Comparison of ENCODE assay signal across 10 mouse cellular contexts in genomic region chr11:70005521-70005920, GRCm38 (mm10). TPM values are rescaled to one million over a fixed set of nuclear protein-coding genes. Genes with fewer than 3 reads are reported as not detected.
DNase-seq lines count a peak whose midpoint lies in the region; ATAC-seq and TF ChIP-seq lines count a peak whose summit lies in the region.
"Had no signal": no experiment of that assay in that cellular context is flagged by ENCODE, and none has a peak within 500 bp of the region (broad histone marks: within the 10 kb centered on the region; RNA-seq: fewer than 3 reads in every experiment).

No protein-coding gene starts in this region.

- no peak overlapping the region for H3K27ac ChIP-seq in forebrain, postnatal 0 days (ENCODE audit: low read depth, low read length)
- H3K27ac ChIP-seq in forebrain, embryonic 16.5 days (ENCODE audit: low read length) = no peak overlapping the region
- no peak overlapping the region for H3K27ac ChIP-seq in midbrain, embryonic 14.5 days (replicated peaks; ENCODE audit: low read depth, low read length)
- H3K27ac ChIP-seq in midbrain, embryonic 11.5 days (ENCODE audit: low read depth, low read length) = no peak overlapping the region
- H3K27ac ChIP-seq: embryonic facial prominence, embryonic 10.5 days; limb, embryonic 12.5 days had no signal

- DNase-seq in forebrain, postnatal 0 days = no peak
- DNase-seq in midbrain, embryonic 14.5 days = peak; percentile 43
- DNase-seq in midbrain, embryonic 11.5 days (ENCODE audit: low spot score, missing footprints) = no peak
- DNase-seq in embryo, embryonic 10.5 days (ENCODE audit: low spot score) = peak; percentile 33
- peak; percentile 49 for DNase-seq in thymus, postnatal 0 days (ENCODE audit: low spot score)
- no peak for DNase-seq in ovary, postnatal 10 days (ENCODE audit: low spot score)

- no peaks in the 10 kb centered on the region for H3K27me3 ChIP-seq in forebrain, postnatal 0 days (ENCODE audit: insufficient read depth, low read length)
- H3K27me3 ChIP-seq in forebrain, embryonic 16.5 days (replicated peaks; ENCODE audit: control insufficient read depth, insufficient read depth, low read length) = no peaks in the 10 kb centered on the region
- no peaks in the 10 kb centered on the region for H3K27me3 ChIP-seq in midbrain, embryonic 14.5 days (ENCODE audit: control insufficient read depth, insufficient read depth, low read length)
- no peaks in the 10 kb centered on the region for H3K27me3 ChIP-seq in midbrain, embryonic 11.5 days (ENCODE audit: control insufficient read depth, insufficient read depth, low read length)
- H3K27me3 ChIP-seq: limb, embryonic 12.5 days had no signal

- H3K36me3 ChIP-seq in forebrain, postnatal 0 days (ENCODE audit: insufficient read depth) = peaks cover 58% of the 10 kb centered on the region
- H3K36me3 ChIP-seq in forebrain, embryonic 16.5 days (ENCODE audit: control insufficient read depth, insufficient read depth) = peaks cover 40% of the 10 kb centered on the region
- peaks cover 62% of the 10 kb centered on the region for H3K36me3 ChIP-seq in midbrain, embryonic 14.5 days (ENCODE audit: control insufficient read depth, insufficient read depth, low read length)
- H3K36me3 ChIP-seq in midbrain, embryonic 11.5 days (ENCODE audit: control insufficient read depth, insufficient read depth, low read length) = peaks cover 38% of the 10 kb centered on the region

- H3K4me1 ChIP-seq in forebrain, postnatal 0 days (ENCODE audit: insufficient read depth) = peaks cover 17% of the 10 kb centered on the region; the same call in 1 of the 2 replicates
- peaks cover 29% of the 10 kb centered on the region for H3K4me1 ChIP-seq in forebrain, embryonic 16.5 days (replicated peaks; ENCODE audit: control insufficient read depth, insufficient read depth, low read length)
- H3K4me1 ChIP-seq in midbrain, embryonic 14.5 days (ENCODE audit: control insufficient read depth, insufficient read depth, low read length) = peaks cover 22% of the 10 kb centered on the region
- H3K4me1 ChIP-seq in midbrain, embryonic 11.5 days (ENCODE audit: control insufficient read depth, insufficient read depth, low read length) = peaks cover 22% of the 10 kb centered on the region

- no peak for ATAC-seq in forebrain, postnatal 0 days
- ATAC-seq in forebrain, embryonic 16.5 days = no peak
- ATAC-seq in midbrain, embryonic 14.5 days (ENCODE audit: low FRiP score, low TSS enrichment) = no peak
- ATAC-seq in midbrain, embryonic 11.5 days (ENCODE audit: low FRiP score) = no peak
- no peak for ATAC-seq in frontal cortex, adult (ENCODE audit: low TSS enrichment)

- TF ChIP-seq CTCF in forebrain, postnatal 0 days (IDR thresholded peaks at IDR 0.05; ENCODE audit: low read depth) = peak; percentile 40

- no peaks in the 10 kb centered on the region for H3K9me3 ChIP-seq in forebrain, postnatal 0 days (ENCODE audit: low read length)
- H3K9me3 ChIP-seq in forebrain, embryonic 16.5 days (ENCODE audit: control insufficient read depth, low read length) = no peaks in the 10 kb centered on the region
- no peaks in the 10 kb centered on the region for H3K9me3 ChIP-seq in midbrain, embryonic 14.5 days (ENCODE audit: control insufficient read depth, low read length)
- no peaks in the 10 kb centered on the region for H3K9me3 ChIP-seq in midbrain, embryonic 11.5 days (ENCODE audit: control insufficient read depth, low read length)
- H3K9me3 ChIP-seq: embryonic facial prominence, embryonic 10.5 days; limb, embryonic 12.5 days had no signal

- H3K4me3 ChIP-seq in forebrain, postnatal 0 days (ENCODE audit: low read depth, low read length) = no peak overlapping the region
- H3K4me3 ChIP-seq in forebrain, embryonic 16.5 days (replicated peaks; ENCODE audit: low read length) = no peak overlapping the region
- no peak overlapping the region for H3K4me3 ChIP-seq in midbrain, embryonic 14.5 days (replicated peaks; ENCODE audit: low read depth, low read length)
- no peak overlapping the region for H3K4me3 ChIP-seq in midbrain, embryonic 11.5 days (ENCODE audit: low read depth, low read length)
- H3K4me3 ChIP-seq: limb, embryonic 12.5 days had no signal

- no peak overlapping the region for H3K9ac ChIP-seq in forebrain, postnatal 0 days
- H3K9ac ChIP-seq in forebrain, embryonic 16.5 days (replicated peaks; ENCODE audit: low read depth, low read length) = no peak overlapping the region
- H3K9ac ChIP-seq in midbrain, embryonic 14.5 days (replicated peaks; ENCODE audit: low read length) = no peak overlapping the region
- H3K9ac ChIP-seq in midbrain, embryonic 11.5 days (ENCODE audit: low read length) = no peak overlapping the region
- H3K9ac ChIP-seq: limb, embryonic 12.5 days had no signal

- WGBS in forebrain, postnatal 0 days = 51% methylated on average over 5 of the region's 5 CpGs
- WGBS in forebrain, embryonic 16.5 days = 47% methylated on average over 5 of the region's 5 CpGs
- WGBS in midbrain, embryonic 14.5 days = 48% methylated on average over 5 of the region's 5 CpGs
- 51% methylated on average over 5 of the region's 5 CpGs for WGBS in midbrain, embryonic 11.5 days

- no peak overlapping the region for H3K4me2 ChIP-seq in forebrain, postnatal 0 days (ENCODE audit: low read depth)
- H3K4me2 ChIP-seq in forebrain, embryonic 16.5 days (ENCODE audit: low read length) = no peak overlapping the region
- no peak overlapping the region for H3K4me2 ChIP-seq in midbrain, embryonic 14.5 days (ENCODE audit: low read length)
- H3K4me2 ChIP-seq in midbrain, embryonic 11.5 days = no peak overlapping the region
- H3K4me2 ChIP-seq: limb, embryonic 12.5 days had no signal

RNA-seq across cellular contexts. Expression of gene Dvl2, which starts 5.1 kb away (rescaled TPM):
- total RNA-seq in forebrain, postnatal 0 days (2014; rRNA removed) = 31.9 and 43.9 TPM in 2 replicates
- 12.7 and 15.7 TPM in 2 replicates for polyA plus RNA-seq in forebrain, postnatal 0 days (2015; fragmentation: Nextera tagmentation; extraction: Ambion mirVana)
- 34.6 and 34.7 TPM in 2 replicates for polyA plus RNA-seq in forebrain, embryonic 16.5 days (2015; fragmentation: Nextera tagmentation; extraction: Ambion mirVana)
- polyA plus RNA-seq in midbrain, embryonic 14.5 days (2014; fragmentation: Nextera tagmentation; extraction: Ambion mirVana) = 22.9 and 23.0 TPM in 2 replicates
- polyA plus RNA-seq in midbrain, embryonic 11.5 days (2014; fragmentation: Nextera tagmentation; extraction: Ambion mirVana) = 29.0 and 30.0 TPM in 2 replicates
- polyA plus RNA-seq in thymus, postnatal 0 days (2015; fragmentation: Nextera tagmentation; extraction: Ambion mirVana) = 20.6 and 21.0 TPM in 2 replicates

RNA-seq across cellular contexts. Expression of gene Acadvl, which starts 9.7 kb away (rescaled TPM):
- 45.1 and 47.7 TPM in 2 replicates for total RNA-seq in forebrain, postnatal 0 days (2014; rRNA removed)
- 47.9 and 51.5 TPM in 2 replicates for polyA plus RNA-seq in forebrain, postnatal 0 days (2015; fragmentation: Nextera tagmentation; extraction: Ambion mirVana)
- polyA plus RNA-seq in forebrain, embryonic 16.5 days (2015; fragmentation: Nextera tagmentation; extraction: Ambion mirVana) = 60.2 and 60.6 TPM in 2 replicates
- polyA plus RNA-seq in midbrain, embryonic 14.5 days (2014; fragmentation: Nextera tagmentation; extraction: Ambion mirVana) = 43.2 and 49.6 TPM in 2 replicates
- polyA plus RNA-seq in midbrain, embryonic 11.5 days (2014; fragmentation: Nextera tagmentation; extraction: Ambion mirVana) = 46.5 and 47.8 TPM in 2 replicates
- polyA plus RNA-seq in thymus, postnatal 0 days (2015; fragmentation: Nextera tagmentation; extraction: Ambion mirVana) = 105 and 107 TPM in 2 replicates

RNA-seq across cellular contexts. Expression of gene Phf23, which starts 9.9 kb away (rescaled TPM):
- total RNA-seq in forebrain, postnatal 0 days (2014; rRNA removed) = 47.6 and 52.7 TPM in 2 replicates
- polyA plus RNA-seq in forebrain, postnatal 0 days (2015; fragmentation: Nextera tagmentation; extraction: Ambion mirVana) = 48.0 and 49.7 TPM in 2 replicates
- polyA plus RNA-seq in forebrain, embryonic 16.5 days (2015; fragmentation: Nextera tagmentation; extraction: Ambion mirVana) = 63.7 and 66.8 TPM in 2 replicates
- 41.3 and 48.9 TPM in 2 replicates for polyA plus RNA-seq in midbrain, embryonic 14.5 days (2014; fragmentation: Nextera tagmentation; extraction: Ambion mirVana)
- polyA plus RNA-seq in midbrain, embryonic 11.5 days (2014; fragmentation: Nextera tagmentation; extraction: Ambion mirVana) = 51.5 and 53.4 TPM in 2 replicates
- polyA plus RNA-seq in thymus, postnatal 0 days (2015; fragmentation: Nextera tagmentation; extraction: Ambion mirVana) = 52.2 and 61.3 TPM in 2 replicates

RNA-seq across cellular contexts. Expression of gene Dlg4, which starts 11.2 kb away (rescaled TPM):
- total RNA-seq in forebrain, postnatal 0 days (2014; rRNA removed) = 214 and 230 TPM in 2 replicates
- polyA plus RNA-seq in forebrain, postnatal 0 days (2015; fragmentation: Nextera tagmentation; extraction: Ambion mirVana) = 12.1 and 14.3 TPM in 2 replicates
- polyA plus RNA-seq in forebrain, embryonic 16.5 days (2015; fragmentation: Nextera tagmentation; extraction: Ambion mirVana) = 25.6 and 32.7 TPM in 2 replicates
- polyA plus RNA-seq in midbrain, embryonic 14.5 days (2014; fragmentation: Nextera tagmentation; extraction: Ambion mirVana) = 33.1 and 41.0 TPM in 2 replicates
- polyA plus RNA-seq in midbrain, embryonic 11.5 days (2014; fragmentation: Nextera tagmentation; extraction: Ambion mirVana) = 11.2 and 15.2 TPM in 2 replicates
- 3.8 and 6.6 TPM in 2 replicates for polyA plus RNA-seq in thymus, postnatal 0 days (2015; fragmentation: Nextera tagmentation; extraction: Ambion mirVana)

RNA-seq across cellular contexts. Expression of gene Gabarap, which starts 14.6 kb away (rescaled TPM):
- 246 and 261 TPM in 2 replicates for total RNA-seq in forebrain, postnatal 0 days (2014; rRNA removed)
- polyA plus RNA-seq in forebrain, postnatal 0 days (2015; fragmentation: Nextera tagmentation; extraction: Ambion mirVana) = 574 and 668 TPM in 2 replicates
- polyA plus RNA-seq in forebrain, embryonic 16.5 days (2015; fragmentation: Nextera tagmentation; extraction: Ambion mirVana) = 563 and 565 TPM in 2 replicates
- 616 and 626 TPM in 2 replicates for polyA plus RNA-seq in midbrain, embryonic 14.5 days (2014; fragmentation: Nextera tagmentation; extraction: Ambion mirVana)
- polyA plus RNA-seq in midbrain, embryonic 11.5 days (2014; fragmentation: Nextera tagmentation; extraction: Ambion mirVana) = 566 and 590 TPM in 2 replicates
- 400 and 425 TPM in 2 replicates for polyA plus RNA-seq in thymus, postnatal 0 days (2015; fragmentation: Nextera tagmentation; extraction: Ambion mirVana)

Comparison
In these comparisons a context has a peak if more than half of its experiments do, and no peak if none do; other contexts are left out.
1. DNase-seq: peak in midbrain, embryonic 14.5 days (single experiment), embryo, embryonic 10.5 days (single experiment) and thymus, postnatal 0 days (single experiment); none in forebrain, postnatal 0 days (single experiment), midbrain, embryonic 11.5 days (single experiment) and ovary, postnatal 10 days (single experiment).